Comparison of ENCODE assay signal across 18 mouse cellular contexts in the genomic region with DNA sequence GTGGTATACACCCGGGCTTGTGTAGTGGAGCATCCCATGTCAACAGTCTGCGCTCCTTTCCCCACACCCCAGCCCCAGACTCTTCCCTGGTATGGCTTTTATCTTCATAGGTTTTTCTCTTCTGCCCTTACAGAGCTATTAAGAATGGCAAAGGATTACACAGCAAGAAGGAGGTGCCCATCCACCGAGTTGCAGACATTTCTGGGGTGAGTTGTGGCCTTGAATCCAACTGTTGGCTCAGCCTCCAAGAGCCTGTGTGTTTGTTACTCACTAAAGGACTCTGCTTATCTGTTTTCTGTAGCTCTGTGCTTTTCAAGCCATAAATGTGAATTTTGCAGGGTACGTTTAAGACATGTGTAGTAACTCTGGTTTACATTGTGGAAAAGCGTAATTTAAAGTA.
"Had no signal": no experiment of that assay in that cellular context is flagged by ENCODE, and none has a peak within 500 bp of the region (broad histone marks: within the 10 kb centered on the region; RNA-seq: fewer than 3 reads in every experiment).

No protein-coding gene starts in this region.

- H3K27ac ChIP-seq: kidney, embryonic 15.5 days; left cerebral cortex, adult 2 months; liver, embryonic 13.5 days; macrophage; midbrain, embryonic 12.5 days; neural tube, embryonic 12.5 days; stomach, embryonic 15.5 days had no signal

- H3K9ac ChIP-seq: kidney, embryonic 15.5 days; liver, embryonic 13.5 days; midbrain, embryonic 12.5 days; neural tube, embryonic 12.5 days; stomach, embryonic 15.5 days had no signal

- DNase-seq: kidney, adult 2 months; kidney, postnatal 10 days; kidney, postnatal 36 days; layer of hippocampus, postnatal 36 days; liver, embryonic 13.5 days; lung, adult 2 months; right cerebral cortex, adult 18-20 months; right cerebral cortex, postnatal 14 days; right cerebral cortex, postnatal 4 days; thymus, adult 18-20 months; thymus, postnatal 36 days had no signal

- H3K4me2 ChIP-seq: kidney, embryonic 15.5 days; liver, embryonic 13.5 days; midbrain, embryonic 12.5 days; neural tube, embryonic 12.5 days; stomach, embryonic 15.5 days had no signal

- H3K9me3 ChIP-seq: kidney, embryonic 15.5 days; liver, embryonic 13.5 days; midbrain, embryonic 12.5 days; neural tube, embryonic 12.5 days; stomach, embryonic 15.5 days had no signal

- H3K4me1 ChIP-seq: stomach, embryonic 15.5 days had no signal

- H3K27me3 ChIP-seq: kidney, embryonic 15.5 days; liver, embryonic 13.5 days; midbrain, embryonic 12.5 days; neural tube, embryonic 12.5 days; stomach, embryonic 15.5 days had no signal

- H3K4me3 ChIP-seq: kidney, embryonic 15.5 days; left cerebral cortex, adult 2 months; liver, embryonic 13.5 days; midbrain, embryonic 12.5 days; neural tube, embryonic 12.5 days; stomach, embryonic 15.5 days had no signal

- ATAC-seq: midbrain, embryonic 16.5 days had no signal

- H3K36me3 ChIP-seq: midbrain, embryonic 12.5 days; neural tube, embryonic 12.5 days; stomach, embryonic 15.5 days had no signal
